Mouse (Mus musculus) heart, embryonic 10.5 days (tissue): ENCODE data around the gene Ccar1. TPM values are rescaled to one million over a fixed set of nuclear protein-coding genes. Genes with fewer than 3 reads are reported as not detected.

Experiments used
- DNase-seq: peaks from one replicate; pipeline ENCODE4 v3.0.0-alpha.2; 2017; ENCODE audit warnings: low spot score
- H3K27ac ChIP-seq: fragments of 300-500 bp; sonication (generic); 2 replicates; pipeline ENCODE4 v1.5.1; 2016; ENCODE audit warnings: mild to moderate bottlenecking
- H3K27me3 ChIP-seq: fragments of 300-500 bp; sonication (generic); 2 replicates; pipeline ENCODE4 v1.6.1; 2016; ENCODE audit warnings: mild to moderate bottlenecking; ENCODE audit not compliant: poor library complexity, insufficient read depth, severe bottlenecking
- H3K36me3 ChIP-seq: fragments of 300-500 bp; sonication (generic); 2 replicates; pipeline ENCODE4 v1.6.1; 2016; ENCODE audit warnings: mild to moderate bottlenecking, moderate library complexity
- H3K4me1 ChIP-seq: fragments of 300-500 bp; sonication (generic); 2 replicates; pipeline ENCODE4 v1.6.1; 2016; ENCODE audit warnings: mild to moderate bottlenecking
- H3K4me3 ChIP-seq: fragments of 300-500 bp; sonication (generic); 2 replicates; pipeline ENCODE4 v1.5.1; 2016; ENCODE audit warnings: mild to moderate bottlenecking, moderate library complexity
- H3K9me3 ChIP-seq: fragments of 300-500 bp; sonication (generic); 2 replicates; pipeline ENCODE4 v1.6.1; 2016; ENCODE audit warnings: mild to moderate bottlenecking, moderate library complexity
- WGBS: fragments of 180-500 bp; shearing (Covaris S2); methylation state at CpG from one replicate; pipeline ENCODE4 v1.1.7; 2016; 5-methylcytosine and 5-hydroxymethylcytosine counted together
- polyA plus RNA-seq: library from polyadenylated mRNA; unstranded; fragments of >200 nt; fragmentation: Nextera tagmentation; extraction: Ambion mirVana; gene quantifications from 2 replicates; pipeline ENCODE4 v1.2.1, GENCODE M21; 2016

Gene Ccar1
- polyA plus RNA-seq, 1 experiment from 2014 or later, result 127 TPM

GRCm38 (mm10) chr10:62713457-62713856 is 78.6 kb downstream of the Ccar1 start:
- no peak for DNase-seq
- no peaks in the 10 kb centered on the region for H3K36me3 ChIP-seq
- WGBS, result 77% methylated on average over 10 of the region's 10 CpGs
- H3K27ac ChIP-seq, result no peak overlapping the region
- H3K9me3 ChIP-seq, result no peaks in the 10 kb centered on the region
- H3K4me3 ChIP-seq, result no peak overlapping the region
- H3K27me3 ChIP-seq, result no peaks in the 10 kb centered on the region
- H3K4me1 ChIP-seq, result no peaks in the 10 kb centered on the region

GRCm38 (mm10) chr10:62703579-62703978 is 88.5 kb downstream of the Ccar1 start:
- Histone ChIP-seq H3K27me3 (no peaks in the 10 kb centered on the region), H3K9me3 (no peaks in the 10 kb centered on the region), H3K27ac (no peak overlapping the region), H3K4me1 (no peaks in the 10 kb centered on the region), H3K4me3 (no peak overlapping the region), H3K36me3 (no peaks in the 10 kb centered on the region)
- no peak for DNase-seq
- WGBS, result 70% methylated on average over 4 of the region's 4 CpGs

GRCm38 (mm10) chr10:62702436-62702835 is 89.7 kb downstream of the Ccar1 start:
- Histone ChIP-seq H3K4me3 (no peak overlapping the region), H3K27ac (no peak overlapping the region), H3K27me3 (no peaks in the 10 kb centered on the region), H3K4me1 (no peaks in the 10 kb centered on the region), H3K36me3 (no peaks in the 10 kb centered on the region), H3K9me3 (no peaks in the 10 kb centered on the region)
- 73% methylated on average over 4 of the region's 4 CpGs for WGBS
- DNase-seq, result no peak

Other genes starting within 250 kb of the Ccar1 start
- 31.5 and 33.9 TPM in 2 replicates for gene Kif1bp, start 213.8 kb downstream of the Ccar1 start, polyA plus RNA-seq
- 20.5 and 26.4 TPM in 2 replicates for gene Ddx21, start 190.0 kb downstream of the Ccar1 start, polyA plus RNA-seq
- gene Ddx50, start 141.1 kb downstream of the Ccar1 start, polyA plus RNA-seq, result 105 and 114 TPM in 2 replicates
- 0.83 and 2.2 TPM in 2 replicates for gene Stox1, start 66.2 kb downstream of the Ccar1 start, polyA plus RNA-seq
- gene Tet1, start 116.7 kb upstream of the Ccar1 start, polyA plus RNA-seq, result 25.6 and 30.3 TPM in 2 replicates
- gene Slc25a16, start 128.3 kb upstream of the Ccar1 start, polyA plus RNA-seq, result 11.6 and 12.6 TPM in 2 replicates
- 31.7 and 32.7 TPM in 2 replicates for gene Dna2, start 154.7 kb upstream of the Ccar1 start, polyA plus RNA-seq
- gene Rufy2, start 187.9 kb upstream of the Ccar1 start, polyA plus RNA-seq, result 14.6 and 17.7 TPM in 2 replicates
- gene Hnrnph3, start 231.9 kb upstream of the Ccar1 start, polyA plus RNA-seq, result 83.7 and 115 TPM in 2 replicates
- 0.27 and 0.77 TPM in 2 replicates for gene Pbld2, start 232.0 kb upstream of the Ccar1 start, polyA plus RNA-seq